Comparison of ENCODE assay signal across 13 mouse cellular contexts in genomic region chr16:93369766-93370146, GRCm38 (mm10).
DNase-seq lines count a peak whose midpoint lies in the region; ATAC-seq and TF ChIP-seq lines count a peak whose summit lies in the region.
"Had no signal": no experiment of that assay in that cellular context is flagged by ENCODE, and none has a peak within 500 bp of the region (broad histone marks: within the 10 kb centered on the region; RNA-seq: fewer than 3 reads in every experiment).

No protein-coding gene starts in this region.

- TF ChIP-seq CTCF in lung, embryonic 14.5 days (IDR thresholded peaks at IDR 0.05; ENCODE audit: low read depth): no peak

- peak overlapping the region; percentile 14; the same call in 1 of the 2 replicates for H3K9ac ChIP-seq in heart, embryonic 16.5 days (ENCODE audit: low read length)
- H3K9ac ChIP-seq in neural tube, embryonic 14.5 days (replicated peaks; ENCODE audit: low read depth, low read length): no peak overlapping the region
- H3K9ac ChIP-seq in lung, embryonic 14.5 days: no peak overlapping the region
- H3K9ac ChIP-seq: neural tube, embryonic 12.5 days had no signal

- no peaks in the 10 kb centered on the region for H3K36me3 ChIP-seq in heart, embryonic 16.5 days (ENCODE audit: control insufficient read depth, insufficient read depth)
- no peaks in the 10 kb centered on the region for H3K36me3 ChIP-seq in neural tube, embryonic 14.5 days (ENCODE audit: control insufficient read depth, insufficient read depth, low read length)
- no peaks in the 10 kb centered on the region for H3K36me3 ChIP-seq in lung, embryonic 14.5 days (ENCODE audit: insufficient read depth)
- H3K36me3 ChIP-seq: neural tube, embryonic 12.5 days had no signal

- peak; percentile 45 for ATAC-seq in heart, embryonic 16.5 days (replicated peaks; ENCODE audit: extremely low read depth, insufficient read depth, low FRiP score)
- ATAC-seq in neural tube, embryonic 14.5 days (ENCODE audit: low read depth): peak; percentile 54; the same call in 1 of the 2 replicates
- ATAC-seq in lung, embryonic 14.5 days (ENCODE audit: insufficient read depth): peak; percentile 48; the same call in 1 of the 2 replicates

- H3K4me3 ChIP-seq in heart, embryonic 16.5 days (ENCODE audit: low read length): no peak overlapping the region
- no peak overlapping the region for H3K4me3 ChIP-seq in neural tube, embryonic 14.5 days (ENCODE audit: low read depth, low read length)
- H3K4me3 ChIP-seq in lung, embryonic 14.5 days (ENCODE audit: low read depth, low read length): no peak overlapping the region
- H3K4me3 ChIP-seq: neural tube, embryonic 12.5 days had no signal

- no peaks in the 10 kb centered on the region; the same call in 1 of the 2 replicates for H3K27me3 ChIP-seq in heart, embryonic 16.5 days (ENCODE audit: control insufficient read depth, insufficient read depth, low read length)
- H3K27me3 ChIP-seq in neural tube, embryonic 14.5 days (ENCODE audit: control insufficient read depth, insufficient read depth, low read length): no peaks in the 10 kb centered on the region
- no peaks in the 10 kb centered on the region for H3K27me3 ChIP-seq in lung, embryonic 14.5 days (ENCODE audit: insufficient read depth, low read length)
- H3K27me3 ChIP-seq: neural tube, embryonic 12.5 days had no signal

- H3K4me2 ChIP-seq in heart, embryonic 16.5 days (ENCODE audit: low read depth, low read length): peak overlapping the region; percentile 45
- H3K4me2 ChIP-seq in neural tube, embryonic 14.5 days (ENCODE audit: low read depth, low read length): no peak overlapping the region
- H3K4me2 ChIP-seq in lung, embryonic 14.5 days: no peak overlapping the region
- H3K4me2 ChIP-seq: neural tube, embryonic 12.5 days had no signal

- H3K27ac ChIP-seq in heart, embryonic 16.5 days (ENCODE audit: low read length): peak overlapping the region; percentile 56
- no peak overlapping the region for H3K27ac ChIP-seq in neural tube, embryonic 14.5 days (ENCODE audit: low read depth, low read length)
- H3K27ac ChIP-seq in lung, embryonic 14.5 days (ENCODE audit: low read depth): no peak overlapping the region
- H3K27ac ChIP-seq: macrophage; neural tube, embryonic 12.5 days had no signal

- 36% methylated on average over 10 of the region's 10 CpGs for WGBS in heart, embryonic 16.5 days
- WGBS in neural tube, embryonic 14.5 days: 65% methylated on average over 10 of the region's 10 CpGs
- 50% methylated on average over 10 of the region's 10 CpGs for whole genome bisulfite sequencing in lung, embryonic 14.5 days

- peaks cover 16% of the 10 kb centered on the region for H3K4me1 ChIP-seq in heart, embryonic 16.5 days (ENCODE audit: control insufficient read depth, insufficient read depth, low read length)
- H3K4me1 ChIP-seq in neural tube, embryonic 14.5 days (ENCODE audit: control insufficient read depth, insufficient read depth, low read length): 0 out of 2 replicates have a peak, but pooled peaks cover 3% of the 10 kb centered on the region
- no peaks in the 10 kb centered on the region for H3K4me1 ChIP-seq in lung, embryonic 14.5 days (ENCODE audit: insufficient read depth)

- H3K9me3 ChIP-seq in heart, embryonic 16.5 days (replicated peaks; ENCODE audit: control insufficient read depth, low read length): no peaks in the 10 kb centered on the region
- no peaks in the 10 kb centered on the region for H3K9me3 ChIP-seq in neural tube, embryonic 14.5 days (ENCODE audit: control insufficient read depth, low read length)
- H3K9me3 ChIP-seq in lung, embryonic 14.5 days (ENCODE audit: low read depth, low read length): no peaks in the 10 kb centered on the region
- H3K9me3 ChIP-seq: neural tube, embryonic 12.5 days had no signal

- DNase-seq in heart, adult 8-10 months (ENCODE audit: low spot score): no peak
- no peak for DNase-seq in neural tube, embryonic 10.5 days (ENCODE audit: extremely low spot score, low spot score)
- peak; percentile 23 for DNase-seq in lung, embryonic 14.5 days
- DNase-seq in right cerebral cortex, adult 2 months (ENCODE audit: low spot score in 2 of 2): no peak
- no peak for DNase-seq in gastrocnemius, adult 8-10 months (ENCODE audit: low spot score in 2 of 2)
- no peak for DNase-seq in frontal cortex, adult 2 months (ENCODE audit: extremely low spot score in 1 of 2, low spot score in 1 of 2)
- DNase-seq: embryo, embryonic 11 days; gastrocnemius, postnatal 14 days; kidney, adult 18-20 months had no signal
